Mouse (Mus musculus): ENCODE results near the gene Cryba4.

DNA sequence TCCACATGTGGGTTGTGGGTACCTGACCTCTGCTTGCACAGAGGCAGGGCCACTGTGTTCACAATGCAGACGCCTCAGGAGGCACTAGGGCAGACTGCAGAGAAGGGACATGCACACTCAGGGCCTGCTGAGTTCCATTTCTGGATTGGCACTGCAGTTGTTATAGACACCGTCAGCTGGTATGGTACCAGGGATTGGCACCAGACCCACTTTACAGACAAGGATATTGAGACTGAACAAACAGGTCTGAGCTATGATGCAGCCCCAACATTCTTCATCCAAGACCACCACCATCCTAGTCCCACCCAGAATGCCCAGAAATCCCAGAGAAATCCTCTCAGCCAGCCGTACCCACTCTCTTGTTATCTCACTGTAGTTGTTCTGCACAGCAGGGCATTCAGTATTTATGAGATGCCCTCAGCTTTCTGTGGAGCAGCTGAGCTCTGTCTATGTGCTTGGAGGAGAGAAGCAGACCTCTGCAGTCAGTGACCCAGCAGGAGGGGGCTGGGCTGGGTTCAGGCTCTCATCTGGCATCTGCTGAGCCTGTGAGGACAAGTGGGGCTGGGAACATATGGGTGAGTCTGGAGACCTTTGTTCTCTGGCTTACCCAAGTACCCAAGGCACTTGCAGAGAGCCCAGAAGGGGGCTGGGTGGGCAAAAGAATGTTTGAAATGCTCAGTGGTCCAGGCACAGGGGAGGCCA lies 13.4 kb downstream of the Cryba4 start:
- TF ChIP-seq CTCF (IDR thresholded peaks at IDR 0.05) (no peak), POLR2A (IDR thresholded peaks at IDR 0.05; ENCODE audit: insufficient read depth, low read depth, low read length) (no peak)

Measured in heart, adult 2 months (tissue).